Mouse (Mus musculus) embryo, embryonic 9.5 days (tissue): ENCODE measurements around the gene B9d2.
A peak's percentile ranks its signal among the peaks of the same experiment; 100 is the strongest.
"Not testable (repeated sequence)": the region's sequence is repeated elsewhere in the genome, so short reads cannot be mapped to it uniquely, and the experiment has no call there.

Experiments
- DNase-seq: peaks from one replicate; pipeline ENCODE4 v3.0.0-alpha.2; 2017; ENCODE audit errors: extremely low spot score

B9d2 gene

DNA sequence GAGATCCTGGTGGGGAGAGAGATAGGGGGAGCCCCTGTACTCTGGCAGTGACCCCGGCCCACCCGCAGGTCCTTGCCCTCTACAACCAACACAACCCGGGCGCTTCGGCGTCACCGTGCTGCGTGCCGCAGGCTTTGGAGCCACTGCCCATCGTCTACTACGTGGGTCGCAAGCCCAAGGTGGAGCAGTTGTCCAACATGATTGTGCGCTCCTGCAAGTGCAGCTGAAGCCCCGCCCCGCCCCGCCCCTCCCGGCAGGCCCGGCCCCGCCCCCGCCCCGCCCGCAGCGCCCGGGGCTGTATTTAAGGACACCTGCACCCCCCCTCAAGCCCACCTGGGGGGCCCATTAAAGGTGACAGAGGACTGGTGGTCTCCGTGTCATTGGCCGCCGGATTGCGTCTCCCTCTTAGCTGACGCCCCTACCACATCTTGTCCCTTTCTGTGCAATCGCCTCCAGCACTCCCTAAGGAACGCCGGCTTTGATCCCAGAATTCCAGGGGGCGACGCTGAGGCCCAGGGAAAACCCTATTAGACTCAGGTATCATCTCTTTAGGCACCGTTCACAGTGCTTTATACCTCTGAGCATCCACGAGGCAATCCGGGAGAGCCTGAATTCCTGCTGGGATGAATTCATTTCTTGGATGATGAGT, 24.3 kb downstream of the B9d2 start:
- DNase-seq: peak; percentile 61

DNA sequence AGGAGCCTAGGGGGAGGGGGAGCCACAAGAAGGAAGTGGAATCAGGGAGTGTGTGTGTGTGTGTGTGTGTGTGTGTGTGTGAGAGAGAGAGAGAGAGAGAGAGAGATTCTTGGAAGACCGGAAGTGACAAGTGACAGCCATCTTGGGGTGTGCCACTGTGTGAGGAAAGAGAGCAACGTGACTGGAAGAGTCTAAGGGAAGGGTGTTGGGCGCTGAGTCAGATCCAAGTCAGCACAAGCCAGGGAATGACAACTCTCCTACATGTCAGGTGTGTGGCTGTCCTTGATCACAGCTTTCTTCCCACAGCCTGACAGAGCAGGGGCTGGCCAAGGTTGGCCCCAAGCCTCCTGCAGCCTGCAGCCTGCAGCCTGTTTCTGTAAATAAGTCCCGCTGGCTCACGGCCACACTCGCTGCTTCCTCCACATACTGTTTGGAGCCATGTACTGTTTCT, 25.2 kb downstream of the B9d2 start:
- no peak for DNase-seq

DNA sequence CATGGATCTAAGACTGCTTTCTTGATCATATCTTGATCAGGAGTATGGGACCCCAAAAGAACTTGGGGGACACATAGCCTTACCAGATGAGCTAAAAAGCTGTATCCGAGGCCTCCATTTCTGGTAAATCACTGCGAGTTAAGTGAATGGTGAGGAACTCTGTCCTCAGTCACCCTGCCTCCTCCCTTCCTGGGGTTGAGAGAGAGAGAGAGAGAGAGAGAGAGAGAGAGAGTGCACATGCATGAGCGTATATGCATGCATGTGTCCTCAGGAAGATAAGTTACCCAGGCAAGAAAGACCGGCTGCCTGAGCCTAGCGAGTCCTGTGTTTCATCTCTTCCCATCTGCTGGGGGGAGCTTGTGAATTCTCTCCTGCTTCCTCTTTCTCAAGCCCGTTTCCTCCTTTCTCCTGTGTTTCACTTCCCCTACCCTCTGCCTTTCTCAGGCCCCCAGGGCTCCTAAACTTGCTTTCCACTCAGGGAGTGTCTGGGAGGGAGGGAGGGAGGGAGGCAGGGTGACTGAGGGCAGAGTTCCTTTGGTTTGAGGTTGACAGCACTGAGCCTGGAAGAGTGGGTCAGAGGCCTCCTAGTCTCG, 26.1 kb downstream of the B9d2 start:
- DNase-seq: no peak

DNA sequence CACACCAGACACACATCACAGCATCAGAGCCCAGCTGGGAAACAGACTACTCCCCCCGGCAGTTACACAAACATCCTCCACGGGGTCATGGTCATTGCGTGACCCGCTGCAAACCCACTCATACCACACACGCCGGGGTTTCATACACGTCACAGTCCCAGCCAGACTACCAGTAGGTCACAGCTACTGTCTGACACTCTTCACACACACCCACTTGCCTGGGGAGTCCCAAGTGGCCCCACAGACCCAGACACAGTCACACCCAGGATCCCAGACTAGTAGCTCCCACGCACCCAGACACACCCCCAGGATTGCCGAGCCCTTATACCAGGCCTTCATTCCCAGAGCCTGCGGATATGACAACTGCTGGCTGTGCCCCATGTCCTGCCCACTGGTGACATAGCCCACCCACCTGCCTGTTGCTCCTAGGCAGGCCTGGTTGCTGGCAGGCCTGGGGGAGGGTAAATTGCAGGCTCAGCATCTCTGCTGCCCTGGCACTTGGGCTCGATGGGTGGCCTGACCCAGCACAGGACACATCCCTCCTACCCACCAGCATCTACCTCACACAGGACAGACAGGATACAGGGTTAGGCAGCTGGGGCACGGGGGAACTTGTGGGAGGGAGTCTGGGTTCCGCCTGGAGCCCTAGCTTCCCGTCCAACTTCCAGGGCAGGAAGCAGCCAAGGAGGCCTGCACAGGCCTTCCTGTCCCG, 27.2 kb downstream of the B9d2 start:
- no peak for DNase-seq

DNA sequence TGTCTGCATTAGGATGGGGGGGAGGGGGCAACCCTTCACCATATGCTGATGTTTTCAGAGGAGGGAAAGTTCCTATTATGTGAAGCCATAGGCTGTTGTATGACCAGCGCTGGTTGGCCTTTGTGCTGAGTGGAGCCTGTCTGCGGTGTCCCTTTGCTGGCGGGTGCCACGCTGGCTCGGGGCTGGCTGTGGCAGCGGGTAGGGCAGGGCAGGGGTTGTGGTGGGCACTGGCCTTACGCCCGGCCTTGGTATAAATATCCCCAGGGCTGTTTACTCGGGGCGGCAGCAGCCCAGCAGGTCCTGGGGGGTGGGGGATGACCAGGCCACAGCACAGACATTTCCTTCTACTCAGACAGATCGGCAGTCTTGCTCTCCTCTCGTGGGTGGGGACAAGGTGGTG, 29.4 kb downstream of the B9d2 start:
- no peak for DNase-seq

DNA sequence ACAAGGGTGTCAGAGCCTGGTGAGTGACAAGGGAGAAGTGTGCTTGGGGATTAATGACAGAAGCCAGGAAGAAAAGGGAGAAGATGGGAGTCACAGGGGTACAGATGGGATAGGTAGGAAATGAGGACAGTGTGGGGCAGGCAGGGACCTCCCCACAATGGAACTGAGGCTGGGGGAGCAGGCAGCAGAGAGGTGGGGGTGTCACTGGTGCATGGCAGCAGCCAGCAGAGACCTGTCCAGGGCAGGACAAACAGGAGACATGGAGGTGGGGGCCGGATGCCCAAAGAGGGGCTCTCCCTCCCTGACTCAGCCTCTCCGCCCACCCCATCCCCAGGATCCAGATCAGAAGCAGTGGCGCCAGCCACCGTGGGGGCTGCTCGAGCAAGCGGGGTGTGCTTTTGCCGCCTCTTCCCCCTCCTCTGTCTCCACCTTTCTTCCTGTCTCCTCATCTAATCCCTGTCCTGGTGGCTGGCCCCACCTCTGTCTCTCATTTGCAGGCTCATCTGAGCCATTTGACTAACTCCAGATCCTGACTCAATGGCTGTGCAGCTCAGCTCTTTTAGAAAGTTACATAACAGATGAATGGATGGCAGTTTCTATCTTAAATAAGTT, 30.0 kb downstream of the B9d2 start:
- peak; percentile 38 for DNase-seq

DNA sequence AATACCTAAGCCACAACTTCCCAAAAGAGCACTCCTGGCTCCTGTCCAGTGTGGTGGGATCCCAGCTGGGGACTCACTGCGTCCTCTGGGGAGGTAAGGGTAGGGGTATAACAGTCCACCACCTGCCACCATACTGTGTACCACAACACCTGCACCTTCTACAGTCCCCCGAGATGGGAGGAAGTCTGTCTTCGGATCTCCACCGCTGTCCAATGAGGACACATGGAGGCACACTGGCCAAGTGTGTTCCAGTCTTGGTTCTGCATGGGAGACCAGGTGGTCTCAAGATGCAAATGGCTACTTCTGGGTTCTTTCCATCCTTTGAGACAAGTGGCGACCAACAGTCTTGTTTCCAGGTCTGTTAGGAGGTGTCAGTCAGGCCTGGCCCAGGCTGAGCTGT, 30.6 kb downstream of the B9d2 start:
- DNase-seq: no peak

DNA sequence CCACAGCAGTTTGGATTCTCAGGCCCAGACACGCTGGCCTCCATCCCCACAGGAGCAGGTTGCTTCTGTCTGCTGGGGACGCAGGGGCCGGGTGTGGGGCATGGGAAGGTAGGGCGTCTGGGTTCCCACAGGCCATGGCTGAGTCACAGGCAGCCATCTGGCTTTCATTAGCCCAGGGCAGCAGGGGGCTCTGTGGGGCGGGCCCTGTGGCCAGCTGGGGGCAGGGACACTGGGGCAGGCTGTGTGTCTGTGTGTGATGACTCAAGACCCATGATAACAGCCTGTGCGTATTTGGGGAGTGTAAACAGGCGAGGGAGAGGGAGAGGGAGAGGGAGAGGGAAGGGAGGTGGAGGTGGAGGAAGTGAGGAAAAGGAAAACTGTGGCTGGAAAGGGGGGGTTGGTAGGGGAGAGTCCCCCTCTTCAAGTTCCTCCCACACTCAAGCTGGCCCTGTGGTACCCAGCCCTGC, 31.2 kb downstream of the B9d2 start:
- peak; percentile 74 for DNase-seq

DNA sequence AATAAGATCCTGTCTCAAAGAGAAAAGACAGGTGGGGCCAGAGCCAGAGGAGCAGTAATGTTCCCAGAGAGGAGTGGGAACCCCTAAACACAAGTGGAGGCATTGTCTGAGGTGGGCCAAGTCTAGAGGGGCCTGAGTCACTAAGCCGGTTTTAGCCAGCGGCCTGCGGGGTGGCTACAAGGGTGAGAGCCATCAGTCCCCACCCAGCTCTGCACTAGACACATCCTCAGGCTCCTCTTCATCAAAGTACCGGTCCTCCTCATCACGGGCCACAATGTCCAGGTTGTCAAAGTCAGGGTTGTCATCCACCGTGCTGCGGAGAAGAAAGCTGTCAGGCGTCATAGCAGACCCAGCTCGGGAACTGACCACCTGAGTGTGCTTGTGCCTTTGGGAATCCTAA, 32.2 kb downstream of the B9d2 start:
- DNase-seq: no peak

DNA sequence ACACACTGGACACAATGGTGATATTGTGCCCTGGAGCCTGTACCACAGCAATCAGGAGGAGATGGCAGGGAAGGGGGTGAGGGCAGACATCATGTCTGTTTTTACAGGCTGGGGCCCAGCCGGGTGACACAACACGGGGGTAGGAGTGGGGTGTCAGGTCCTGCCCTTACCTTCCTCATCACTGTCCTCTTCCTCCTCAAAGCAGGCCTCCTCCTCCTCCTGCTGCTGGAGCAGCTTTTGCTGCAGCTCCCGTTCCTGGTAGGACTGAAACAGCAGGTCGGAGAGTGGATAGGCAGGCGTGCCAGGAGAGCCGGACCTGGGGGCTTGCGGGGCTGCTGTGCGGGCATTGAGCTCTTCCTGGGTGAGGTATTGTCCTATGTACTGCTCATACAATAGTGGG, 34.0 kb downstream of the B9d2 start:
- no peak for DNase-seq

DNA sequence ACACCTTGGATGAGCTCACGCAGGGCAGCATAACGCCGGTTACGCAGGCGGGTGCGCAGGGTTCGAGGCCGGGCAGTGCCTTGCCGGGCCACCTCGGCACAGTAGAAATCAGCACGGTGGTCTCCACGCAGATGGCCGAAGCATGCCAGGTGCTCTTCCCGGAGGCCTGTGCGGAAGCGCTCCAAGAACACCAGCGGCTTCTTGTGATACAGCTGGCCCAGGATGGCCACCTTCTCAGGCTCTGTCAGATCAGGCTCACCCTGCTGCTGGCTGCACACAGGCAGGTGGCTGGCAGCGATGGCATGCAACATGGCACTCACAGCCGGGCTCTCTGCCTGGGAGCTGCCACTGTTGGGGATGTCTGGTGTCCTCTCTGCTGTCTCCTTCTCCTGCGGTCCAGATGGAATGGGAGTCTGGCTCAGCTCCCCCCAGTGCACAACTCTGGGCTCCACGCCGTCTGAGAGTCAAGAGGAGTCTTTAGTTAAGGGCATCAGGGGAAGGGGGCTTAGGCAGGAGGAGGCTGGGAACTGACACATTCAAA, 35.2 kb downstream of the B9d2 start:
- DNase-seq: no peak

DNA sequence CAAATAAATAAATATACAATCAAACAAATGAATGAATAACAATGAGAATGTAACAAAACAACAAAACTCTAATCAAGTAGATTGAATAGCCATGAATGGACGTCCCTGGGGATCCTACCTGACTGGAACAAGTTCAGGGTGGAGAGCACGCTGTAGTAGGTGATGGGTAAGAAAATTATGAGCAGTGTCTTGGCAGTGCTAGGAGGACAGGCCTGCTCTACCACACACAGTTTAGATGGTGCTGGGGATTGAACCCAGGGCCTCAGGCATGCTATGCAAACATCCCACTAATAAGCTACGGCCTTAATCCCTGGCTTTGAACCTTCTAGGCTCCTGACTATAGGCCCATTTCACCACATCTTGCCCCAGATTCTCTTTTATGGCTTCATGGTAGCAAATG, 36.9 kb downstream of the B9d2 start:
- no peak for DNase-seq

DNA sequence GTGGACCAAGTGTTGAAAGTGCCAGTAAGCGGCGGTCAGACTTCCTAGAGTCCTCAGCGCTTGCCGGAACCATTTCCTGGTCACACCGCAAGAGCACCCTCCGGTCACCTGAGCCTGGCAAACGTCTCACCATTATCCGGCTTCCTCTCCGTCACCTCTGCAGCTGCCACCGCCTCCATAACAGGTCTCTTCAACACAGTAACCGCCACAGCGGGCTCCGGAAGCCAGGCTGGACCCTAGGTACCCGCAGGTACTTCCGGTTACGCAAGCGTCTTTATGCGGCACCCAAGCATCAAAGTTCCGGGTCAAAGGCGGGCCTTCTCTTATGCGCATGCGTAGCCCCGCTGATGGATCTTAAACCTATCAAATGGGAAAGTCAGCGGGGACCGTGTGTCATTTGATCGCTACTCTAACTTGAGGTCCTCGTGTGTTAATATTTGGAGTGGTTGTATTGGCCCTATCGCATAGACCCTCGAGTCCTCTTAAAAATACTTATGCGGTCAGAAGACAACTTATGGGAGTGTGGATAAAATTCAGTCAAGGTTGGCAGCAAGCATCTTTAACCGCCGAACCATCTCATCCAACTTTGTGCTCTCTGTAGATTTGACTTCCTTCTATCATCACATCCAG, 38.3 kb downstream of the B9d2 start, which contains the start of gene Ccdc97:
Ccdc97 (minus strand) TSS at position 301 of the 630 bp plus-strand sequence.
- peak; percentile 89 for DNase-seq

DNA sequence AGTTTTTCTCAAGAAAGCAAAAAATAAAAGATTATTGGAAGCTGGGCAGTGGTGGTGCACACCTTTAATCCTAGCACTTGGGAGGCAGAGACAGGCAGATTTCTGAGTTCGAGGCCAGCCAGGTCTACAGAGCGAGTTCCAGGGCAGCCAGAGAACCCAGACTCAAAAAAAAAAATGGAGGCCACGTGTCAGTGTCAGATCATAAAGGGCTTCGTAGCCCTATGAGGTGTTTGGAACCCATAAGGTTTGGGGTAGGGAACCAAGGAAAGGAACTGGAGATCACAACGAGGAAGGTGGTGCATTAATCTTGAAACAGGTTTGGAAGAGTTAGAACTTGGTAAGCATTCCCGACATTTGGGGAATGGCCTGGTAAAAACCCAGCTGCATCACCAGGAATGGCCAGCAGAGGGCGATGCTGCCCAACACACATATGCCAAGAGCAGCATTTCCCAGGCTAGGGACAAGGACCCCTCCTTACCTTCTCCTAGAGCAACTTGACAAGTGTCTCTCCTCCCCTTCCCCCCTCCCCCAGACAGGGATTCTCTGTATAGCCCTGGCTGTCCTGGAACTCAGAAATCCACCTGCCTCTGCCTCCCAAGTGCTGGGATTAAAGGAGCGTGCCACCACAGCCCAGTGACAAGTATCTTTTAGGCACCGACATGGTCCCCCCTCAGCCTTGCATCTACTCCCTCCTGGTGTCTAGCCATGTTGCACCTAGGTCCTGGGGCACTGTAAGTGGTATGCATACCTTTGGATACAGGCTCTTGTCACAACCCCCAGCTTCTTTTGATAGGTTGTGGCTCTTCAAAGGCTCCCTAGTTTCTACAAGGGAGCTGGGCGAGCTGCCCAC, 39.4 kb downstream of the B9d2 start:
- peak; percentile 81 for DNase-seq

DNA sequence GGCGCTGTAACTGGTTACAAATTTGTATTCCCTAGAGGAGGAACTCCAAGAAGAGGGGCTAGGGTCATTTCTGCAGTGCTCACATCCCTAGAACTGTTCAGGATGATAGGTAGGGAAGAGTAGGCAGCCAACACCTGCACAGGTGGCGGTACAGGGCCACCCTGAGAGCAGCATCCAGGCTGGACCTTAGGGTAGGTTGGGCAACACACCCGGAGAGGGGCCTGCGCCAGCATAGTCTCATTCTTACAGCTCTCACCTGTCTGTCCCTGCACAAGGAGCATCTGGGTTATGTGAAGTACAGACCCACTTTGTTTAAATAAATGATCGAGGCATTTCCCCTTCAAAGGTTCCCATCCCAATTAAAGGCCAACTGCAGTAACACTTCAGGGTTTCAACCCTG, 40.2 kb downstream of the B9d2 start:
- DNase-seq: no peak

DNA sequence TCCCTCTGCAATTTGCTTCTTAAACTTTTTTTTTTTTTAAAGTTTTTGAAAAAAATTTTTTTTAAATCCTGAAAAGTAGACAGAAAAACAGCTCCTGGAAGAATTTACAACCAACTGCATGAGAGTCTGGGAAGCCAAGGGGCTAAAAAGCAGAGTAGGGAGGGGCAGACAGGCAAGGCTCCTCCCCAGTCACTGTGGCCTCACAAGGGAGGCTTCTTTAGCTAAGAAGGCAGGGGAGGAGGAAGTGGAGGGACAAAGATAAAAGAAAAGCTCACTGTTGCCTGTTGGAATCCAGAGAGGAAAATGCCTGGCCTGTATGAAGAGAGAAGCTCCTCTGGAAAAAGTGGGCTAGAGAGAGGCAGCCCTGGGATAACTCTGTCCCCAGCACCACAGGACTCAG, 41.2 kb downstream of the B9d2 start:
- not testable (repeated sequence) for DNase-seq

DNA sequence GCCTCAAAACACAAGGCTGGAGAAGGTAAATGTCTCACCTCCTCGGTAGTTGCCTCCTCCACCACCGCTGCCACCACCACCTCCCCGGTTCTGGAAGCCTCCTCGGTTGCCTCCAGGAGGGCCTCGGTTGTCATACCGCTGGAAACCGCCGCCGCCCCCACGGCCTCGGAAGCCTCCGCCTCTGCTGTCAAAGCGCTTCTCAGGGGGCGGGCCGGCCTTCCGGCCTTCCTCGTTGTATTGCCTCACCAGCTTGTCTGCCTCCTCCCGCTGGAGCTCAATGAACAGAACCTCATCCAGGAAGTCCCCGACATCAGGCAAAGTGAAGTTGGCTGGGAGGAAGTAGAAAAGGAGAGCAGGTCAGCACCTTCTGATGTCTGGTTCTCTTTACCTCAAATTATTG, 45.3 kb downstream of the B9d2 start:
- no peak for DNase-seq

DNA sequence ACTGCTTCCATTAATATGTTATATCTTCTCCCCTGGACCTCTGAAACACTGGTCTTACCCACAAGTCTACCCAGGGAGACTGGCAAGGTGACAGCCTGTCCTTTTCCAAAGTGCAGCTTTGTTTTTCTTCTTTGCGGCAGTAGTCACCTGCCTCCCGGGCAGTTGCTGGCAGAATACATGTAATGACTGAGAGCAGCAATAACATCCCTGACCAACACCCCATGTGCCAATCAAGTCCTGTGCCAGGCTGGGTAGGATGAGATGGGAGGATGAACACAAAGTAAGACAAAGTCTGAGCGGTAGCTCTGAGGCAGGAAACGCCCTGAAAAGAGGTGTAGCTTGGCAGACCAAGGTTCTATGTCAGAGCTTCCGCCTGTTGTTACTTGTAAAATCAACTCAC, 47.2 kb downstream of the B9d2 start:
- no peak for DNase-seq

DNA sequence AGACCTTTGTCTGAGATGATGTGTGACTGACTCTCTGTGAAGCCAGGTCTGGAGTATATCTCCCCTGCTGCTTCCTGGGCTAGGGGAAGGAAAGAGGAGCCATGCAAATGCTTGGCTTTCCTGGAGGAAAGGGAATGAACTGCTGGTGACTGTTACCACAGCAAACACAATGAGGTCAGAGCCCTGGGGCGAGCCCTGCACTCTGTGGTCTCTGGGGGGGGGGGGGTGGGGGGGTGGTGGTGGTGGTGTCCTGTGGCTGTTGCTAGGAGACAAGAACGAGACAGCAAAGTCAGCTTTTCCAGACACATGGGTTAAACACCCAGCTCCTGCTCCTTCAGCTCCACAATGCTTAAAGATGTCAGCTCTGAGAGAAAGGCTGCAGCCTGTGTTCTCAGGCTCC, 48.8 kb downstream of the B9d2 start:
- no peak for DNase-seq

DNA sequence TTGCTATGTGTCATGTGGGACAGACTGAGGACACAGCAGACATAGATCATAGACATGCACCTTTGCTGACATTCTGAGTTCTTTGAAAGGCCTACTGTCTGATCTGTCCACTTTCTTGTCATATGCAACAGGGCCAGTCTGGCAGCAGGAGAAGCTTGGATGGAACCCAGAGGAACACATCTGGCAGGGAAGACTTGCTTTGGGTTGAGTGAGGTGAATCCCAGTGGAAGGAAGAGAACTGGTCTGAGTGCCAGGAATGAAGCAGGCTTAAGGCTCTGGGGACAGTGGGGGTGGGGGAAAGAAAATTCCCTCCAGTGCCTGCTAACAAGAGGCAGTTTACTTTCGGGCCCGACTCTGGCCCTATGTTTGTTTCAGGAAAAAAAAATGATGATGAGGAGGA, 49.3 kb downstream of the B9d2 start:
- no peak for DNase-seq
